Mouse (Mus musculus) spleen, adult 12 weeks (tissue): ENCODE data around the gene Adamtsl1.

Experiments
- DNase-seq: peaks from one replicate; pipeline ENCODE4 v3.0.0; 2022; ENCODE audit warnings: low spot score

Gene Adamtsl1

GRCm38 (mm10) chr4:86314442-86314841 lies 800.5 kb downstream of the Adamtsl1 start:
- DNase-seq, result no peak

DNA sequence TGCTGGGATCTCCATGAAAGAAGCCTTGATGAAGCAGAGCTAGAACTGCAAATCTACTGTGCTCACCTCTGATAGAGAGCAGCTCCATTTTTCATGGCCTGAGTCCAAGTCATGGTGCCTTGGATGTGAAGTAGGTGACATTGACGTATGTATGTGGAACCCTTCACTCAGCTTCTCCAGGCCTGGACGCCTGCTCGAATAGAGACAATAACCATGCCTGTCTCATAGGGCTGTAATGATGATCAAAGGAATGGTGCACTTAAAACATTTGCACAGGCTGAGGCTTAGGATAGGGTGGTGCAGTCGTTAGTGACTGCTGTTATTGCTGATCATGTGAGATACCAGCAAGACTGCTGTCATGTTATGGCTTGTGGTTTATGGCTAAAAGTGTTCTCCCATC lies 801.1 kb downstream of the Adamtsl1 start:
- no peak for DNase-seq

DNA sequence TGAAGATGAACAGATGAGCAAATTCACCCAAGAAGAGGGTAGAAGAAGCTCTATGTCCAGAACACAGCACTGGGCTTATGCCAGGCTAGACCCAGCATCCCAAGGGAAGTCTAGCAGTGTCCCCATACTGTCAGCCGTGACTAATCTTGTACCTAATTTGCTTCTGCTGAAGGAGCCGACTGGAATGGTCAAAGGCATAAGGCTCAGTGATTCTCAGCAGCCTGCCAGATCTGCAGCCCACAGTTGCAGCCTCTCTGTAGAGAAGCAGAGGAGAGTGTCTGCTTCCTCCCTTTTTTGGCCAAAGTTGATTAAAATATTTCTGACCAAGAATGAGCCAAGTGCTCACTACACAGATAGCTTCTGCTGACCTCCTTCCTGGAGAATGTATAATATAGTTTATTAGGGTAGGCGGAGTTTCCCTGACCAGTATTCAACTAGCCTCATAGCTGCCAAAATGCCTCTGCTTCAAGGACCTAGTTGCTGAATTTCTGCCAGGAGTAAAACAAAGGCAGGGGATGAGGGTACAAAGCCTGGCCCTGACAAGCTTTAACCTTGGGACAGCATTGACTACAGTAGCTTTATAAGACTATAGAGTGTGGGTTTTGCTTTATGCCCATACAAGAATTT lies 804.1 kb downstream of the Adamtsl1 start:
- DNase-seq, result no peak

- no peak for DNase-seq
These were observed 811.4 kb downstream of the Adamtsl1 start for GRCm38 (mm10) chr4:86325411-86325810.

DNA sequence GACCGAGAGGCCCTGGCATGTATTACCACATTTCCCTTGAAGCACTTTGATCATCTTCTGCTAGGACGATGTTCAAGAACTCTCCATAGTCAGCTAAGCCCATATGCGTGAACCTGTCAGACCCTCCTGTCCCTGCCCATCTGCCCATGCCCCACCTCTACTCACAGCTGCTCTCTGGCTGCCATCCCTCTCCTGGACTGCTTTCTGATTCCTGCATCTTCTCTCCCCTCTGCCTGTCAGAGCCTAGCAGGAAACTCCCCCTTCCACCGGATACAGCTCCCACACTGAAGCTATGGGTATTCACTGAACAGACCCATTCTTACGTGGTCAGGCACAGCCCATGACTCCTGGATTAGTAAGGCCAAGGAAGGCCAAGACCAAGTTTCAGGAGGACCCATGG lies 812.0 kb downstream of the Adamtsl1 start:
- no peak for DNase-seq

GRCm38 (mm10) chr4:86326638-86327037 lies 812.7 kb downstream of the Adamtsl1 start:
- DNase-seq, result no peak

DNA sequence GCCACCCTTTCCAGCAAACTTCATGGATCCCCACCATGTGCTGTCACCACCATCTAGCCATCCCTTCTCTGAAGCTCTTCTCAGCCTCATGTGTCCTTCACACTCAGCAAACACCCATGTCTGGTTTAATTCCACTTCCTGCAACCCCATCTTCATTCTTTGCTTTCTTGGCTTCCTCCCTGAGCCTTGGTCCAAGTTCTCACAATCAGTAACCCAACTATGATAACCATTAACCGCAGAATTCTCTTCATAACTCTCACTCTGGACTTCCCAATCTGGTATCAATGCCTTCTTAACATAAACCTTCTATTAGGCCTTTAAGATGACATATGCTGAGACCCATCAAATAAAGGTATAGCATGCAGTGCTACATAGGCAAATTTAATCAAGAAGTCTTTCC lies 815.5 kb downstream of the Adamtsl1 start:
- no peak for DNase-seq

DNA sequence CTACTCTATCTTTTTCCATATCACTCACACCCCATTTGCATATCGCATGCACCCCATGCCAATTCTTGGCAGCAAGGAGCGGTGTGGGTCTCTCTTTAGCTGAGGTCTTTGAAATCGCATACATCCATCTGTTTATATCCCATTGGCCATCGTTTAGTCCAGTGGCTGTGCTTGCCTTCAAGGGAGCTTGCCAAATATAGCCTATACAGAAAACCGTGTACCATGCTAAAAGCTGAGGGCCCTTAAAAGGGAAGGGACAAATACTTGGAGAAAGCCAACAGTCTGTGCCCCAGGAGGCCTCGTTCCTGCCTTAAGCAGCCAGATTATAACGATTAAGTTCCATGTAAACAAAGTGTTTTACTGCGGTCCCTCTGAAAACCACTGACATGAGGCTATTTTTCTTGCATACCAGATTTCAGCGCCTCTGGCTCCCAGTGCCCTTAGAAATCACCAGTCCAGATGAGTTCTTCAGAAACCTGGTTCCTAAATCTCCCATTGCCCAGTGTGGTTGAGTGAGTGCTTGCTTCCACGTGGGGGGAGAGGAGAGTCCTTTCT lies 822.0 kb downstream of the Adamtsl1 start:
- DNase-seq, result no peak

- no peak for DNase-seq
These were observed 823.3 kb downstream of the Adamtsl1 start for GRCm38 (mm10) chr4:86337216-86337765.

DNA sequence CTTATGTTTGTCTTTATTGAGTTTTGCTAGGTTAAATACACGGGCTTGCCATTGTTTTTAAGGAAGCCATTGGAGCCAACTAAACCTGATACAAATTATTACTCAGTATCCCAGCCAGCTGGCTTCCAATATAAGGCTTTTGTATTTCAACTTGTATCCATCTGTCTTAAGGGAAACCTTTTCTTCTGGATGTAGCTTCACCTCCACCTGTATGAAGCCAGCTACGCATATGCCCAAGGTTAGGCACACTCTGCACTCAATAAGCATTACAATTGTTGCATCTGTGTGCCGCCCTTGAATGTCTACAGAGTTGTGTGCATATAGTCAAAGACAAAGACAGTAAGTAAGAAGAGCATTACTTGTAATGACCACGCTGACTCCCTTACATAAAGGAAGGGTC lies 835.4 kb downstream of the Adamtsl1 start:
- DNase-seq, result no peak

GRCm38 (mm10) chr4:86352121-86352520 lies 838.1 kb downstream of the Adamtsl1 start:
- DNase-seq, result no peak

- no peak for DNase-seq
These were observed 839.6 kb downstream of the Adamtsl1 start for GRCm38 (mm10) chr4:86353550-86353949.

DNA sequence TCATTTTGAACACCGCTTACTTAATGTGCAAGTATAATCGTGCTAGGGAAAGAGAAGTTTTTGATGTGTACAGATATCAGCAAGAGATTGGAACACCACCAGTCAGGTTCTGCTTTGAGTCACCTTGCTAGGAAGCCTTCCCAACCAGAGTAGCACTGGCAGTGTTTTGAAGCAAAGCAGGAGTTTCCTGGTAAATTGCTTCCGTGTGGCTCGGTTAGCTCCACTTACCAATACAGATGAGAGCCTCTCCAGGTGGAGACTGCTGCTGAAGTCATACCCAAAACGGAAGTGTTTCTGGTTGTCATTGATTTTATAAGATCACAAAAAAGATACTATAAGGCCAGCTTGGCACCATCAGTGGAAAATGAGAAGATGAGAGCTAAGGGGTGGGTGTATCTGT lies 845.4 kb downstream of the Adamtsl1 start:
- DNase-seq, result no peak

DNA sequence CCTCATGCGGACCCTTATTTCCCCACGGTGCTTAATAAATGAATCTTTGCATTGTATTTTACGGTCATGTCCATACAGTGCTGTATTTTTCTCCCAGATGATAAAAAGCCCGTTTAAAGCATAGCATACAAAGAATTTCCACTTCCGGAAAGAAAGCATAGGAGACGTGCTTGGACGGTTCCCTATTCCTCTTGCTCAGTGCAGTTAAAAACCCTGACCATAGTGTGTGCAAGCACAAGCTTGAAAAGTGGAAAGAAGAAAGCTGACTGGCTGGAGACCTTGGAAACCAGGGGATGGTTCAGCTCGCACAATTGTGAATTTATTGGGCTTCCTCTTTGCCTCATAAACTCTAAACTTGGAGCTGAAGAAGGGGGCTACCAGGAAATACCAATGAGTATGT lies 855.1 kb downstream of the Adamtsl1 start:
- no peak for DNase-seq

- DNase-seq, result no peak
These were observed 859.2 kb downstream of the Adamtsl1 start for GRCm38 (mm10) chr4:86373166-86373565.

GRCm38 (mm10) chr4:86383124-86383523 lies 869.2 kb downstream of the Adamtsl1 start:
- no peak for DNase-seq

GRCm38 (mm10) chr4:86385121-86385520 lies 871.1 kb downstream of the Adamtsl1 start:
- no peak for DNase-seq

- no peak for DNase-seq
These were observed 874.5 kb downstream of the Adamtsl1 start for GRCm38 (mm10) chr4:86388430-86388829.

GRCm38 (mm10) chr4:86391176-86391575 lies 877.2 kb downstream of the Adamtsl1 start:
- DNase-seq, result no peak

DNA sequence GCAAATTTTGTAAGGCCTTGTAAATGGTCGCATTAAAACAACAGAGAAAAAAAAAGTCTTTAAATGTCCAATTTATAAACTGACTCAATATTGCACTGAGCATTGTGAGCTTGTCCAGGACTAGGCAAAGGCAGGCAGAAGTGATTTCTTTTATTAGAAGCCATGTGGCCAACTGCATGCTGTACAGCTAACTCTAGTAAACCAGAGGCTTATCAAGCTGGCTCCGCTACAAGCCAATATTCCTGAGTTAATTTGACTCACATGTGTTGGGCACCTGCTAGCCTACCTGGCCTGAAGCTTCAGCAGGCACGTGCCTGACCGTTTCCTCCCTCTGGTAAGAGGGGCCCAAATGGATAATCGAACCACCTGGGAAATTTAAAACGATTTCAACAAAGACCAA lies 881.7 kb downstream of the Adamtsl1 start:
- DNase-seq, result no peak

DNA sequence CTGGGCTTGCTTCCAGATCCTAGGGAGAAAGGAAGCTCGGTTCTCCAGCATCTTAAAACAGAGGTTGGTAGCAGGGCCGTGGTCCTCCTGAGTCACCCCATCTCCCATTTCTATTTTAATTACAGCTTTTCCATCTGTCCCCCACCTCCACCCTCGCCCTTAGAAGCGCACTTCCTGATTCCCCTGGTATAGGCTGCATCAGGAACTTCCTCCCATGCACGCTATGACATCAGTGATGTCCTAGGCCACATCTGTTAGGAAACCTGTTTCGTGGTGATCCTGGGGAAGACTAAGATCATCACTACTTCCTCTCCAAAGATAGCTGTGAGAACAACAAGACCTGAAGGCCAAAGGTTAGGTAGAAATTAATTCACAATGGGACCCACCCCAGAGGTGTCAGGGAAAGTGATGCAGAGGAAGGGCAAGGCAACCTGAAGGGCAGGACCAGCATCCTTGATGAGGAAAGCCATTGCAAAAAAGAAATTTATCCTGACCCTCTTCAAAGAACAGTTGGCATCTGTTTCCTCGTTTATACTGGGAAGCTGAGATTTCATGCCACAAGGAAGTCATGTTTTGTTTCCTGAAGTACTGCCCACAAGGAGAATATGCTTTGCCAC lies 882.8 kb downstream of the Adamtsl1 start:
- no peak for DNase-seq

DNA sequence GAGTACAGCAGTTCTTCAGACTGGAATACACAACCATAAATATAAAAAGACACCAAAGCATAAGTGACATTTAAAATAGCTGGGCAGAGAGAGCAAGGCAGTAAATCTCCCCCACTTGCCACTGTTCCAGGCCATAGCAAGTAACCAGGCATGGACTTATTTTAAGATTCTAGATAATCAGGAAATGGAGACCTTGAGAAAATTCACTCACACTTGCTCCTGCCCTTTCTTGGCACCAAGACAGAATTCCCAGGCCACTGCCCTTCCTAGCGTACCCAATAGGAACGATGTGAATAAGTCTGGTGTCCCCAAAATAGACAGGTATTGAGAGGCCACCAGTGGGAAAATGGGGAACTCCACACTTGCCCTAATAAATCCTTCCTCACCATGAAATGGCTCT lies 883.5 kb downstream of the Adamtsl1 start:
- no peak for DNase-seq

- DNase-seq, result no peak
These were observed 887.1 kb downstream of the Adamtsl1 start for GRCm38 (mm10) chr4:86401116-86401515.
